Mouse (Mus musculus) C2C12 (cell line): ENCODE measurements around the gene Ube4b.

ENCODE experiments used
- CTCF ChIP-seq: IDR thresholded peaks from one replicate; pipeline ENCODE4 v1.5.1; 2011; ENCODE audit not compliant: control insufficient read depth, insufficient read depth, insufficient read length
- MAX ChIP-seq: IDR thresholded peaks from one replicate; pipeline ENCODE4 v1.6.1; 2011; ENCODE audit warnings: mild to moderate bottlenecking, control low read depth
- MYOG ChIP-seq: IDR thresholded peaks from one replicate; pipeline ENCODE4 v1.6.1; 2011; ENCODE audit not compliant: control insufficient read depth, insufficient read length; ENCODE audit errors: extremely low read depth
- USF1 ChIP-seq: IDR thresholded peaks from one replicate; pipeline ENCODE4 v1.6.1; 2011; ENCODE audit warnings: low read depth, mild to moderate bottlenecking, control low read depth, moderate library complexity

- TF ChIP-seq CTCF (no peak), MYOG (no peak), MAX (no peak), USF1 (no peak)
Observed at GRCm38 (mm10) chr4:149351596-149352150, 74.9 kb downstream of the Ube4b start.
